Mouse (Mus musculus) testis, adult 2 months (tissue): ENCODE measurements at regions not wholly inside any gene's neighbourhood (a gene's known extent, or its start where the extent isn't known, plus 50 kb on each side); places are given as distances from the start of the nearest gene placed in this dataset.

Experiments
- H3K27ac ChIP-seq: fragments of 200-500 bp; 2 replicates; pipeline ENCODE4 v1.5.1; 2012; ENCODE audit warnings: low read depth, low read length; ENCODE audit not compliant: control insufficient read depth, insufficient read depth
- H3K27me3 ChIP-seq: fragments of 200-500 bp; 2 replicates; pipeline ENCODE4 v1.6.1; 2012; ENCODE audit warnings: mild to moderate bottlenecking, low read length, moderate library complexity; ENCODE audit not compliant: control insufficient read depth, insufficient read depth
- H3K36me3 ChIP-seq: fragments of 200-500 bp; 2 replicates; pipeline ENCODE4 v1.6.1; 2012; ENCODE audit warnings: mild to moderate bottlenecking, low read length; ENCODE audit not compliant: control insufficient read depth, insufficient read depth
- H3K4me1 ChIP-seq: fragments of 200-500 bp; 2 replicates; pipeline ENCODE4 v1.6.1; 2012; ENCODE audit warnings: low read length; ENCODE audit not compliant: control insufficient read depth, insufficient read depth
- H3K4me3 ChIP-seq: fragments of 200-500 bp; 2 replicates; pipeline ENCODE4 v1.5.1; 2012; ENCODE audit warnings: low read depth, mild to moderate bottlenecking, low read length, moderate library complexity, mixed read lengths; ENCODE audit not compliant: control insufficient read depth
- CTCF ChIP-seq: fragments of 200-500 bp; IDR thresholded peaks from 2 replicates; pipeline ENCODE4 v1.5.1; 2012; ENCODE audit warnings: low read depth, mild to moderate bottlenecking, inconsistent platforms, low read length, moderate library complexity; ENCODE audit not compliant: control insufficient read depth, insufficient read depth, insufficient replicate concordance
- POLR2A ChIP-seq: fragments of 200-500 bp; IDR thresholded peaks from 2 replicates; pipeline ENCODE4 v1.6.1; 2012; ENCODE audit warnings: low read depth, mild to moderate bottlenecking, inconsistent platforms, low read length, moderate library complexity; ENCODE audit not compliant: control insufficient read depth

DNA sequence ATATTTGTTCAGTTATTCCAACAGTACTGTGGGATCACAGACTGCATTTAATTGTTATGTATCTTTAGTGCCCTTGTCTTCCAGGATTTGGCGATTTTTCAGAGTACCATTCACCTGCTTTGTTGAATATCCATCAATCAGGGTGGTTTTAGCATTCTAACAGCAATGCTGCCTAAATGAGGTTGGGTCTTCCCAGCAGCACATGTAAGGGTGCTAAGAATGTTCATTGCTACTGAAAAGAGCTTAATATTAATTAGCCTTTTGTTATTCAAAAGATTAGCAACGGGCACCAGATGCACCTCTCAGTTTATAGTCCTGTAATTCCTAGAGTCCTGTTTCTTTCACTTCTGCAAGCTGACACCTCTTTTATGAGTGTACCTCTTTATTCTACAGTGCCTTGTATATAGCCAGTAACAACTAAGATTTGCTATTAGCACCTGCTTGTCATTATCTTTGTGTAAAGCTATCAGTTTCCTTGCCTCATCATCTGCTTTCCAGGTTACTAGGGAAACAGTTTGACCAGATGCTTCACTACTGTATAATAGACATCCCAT lies 326.3 kb upstream of the Tmc3 start:
- Histone ChIP-seq H3K27ac (no peak overlapping the region), H3K27me3 (no peaks in the 10 kb centered on the region), H3K4me3 (no peak overlapping the region), H3K36me3 (no peaks in the 10 kb centered on the region), H3K4me1 (no peaks in the 10 kb centered on the region)
- TF ChIP-seq POLR2A (no peak), CTCF (no peak)

DNA sequence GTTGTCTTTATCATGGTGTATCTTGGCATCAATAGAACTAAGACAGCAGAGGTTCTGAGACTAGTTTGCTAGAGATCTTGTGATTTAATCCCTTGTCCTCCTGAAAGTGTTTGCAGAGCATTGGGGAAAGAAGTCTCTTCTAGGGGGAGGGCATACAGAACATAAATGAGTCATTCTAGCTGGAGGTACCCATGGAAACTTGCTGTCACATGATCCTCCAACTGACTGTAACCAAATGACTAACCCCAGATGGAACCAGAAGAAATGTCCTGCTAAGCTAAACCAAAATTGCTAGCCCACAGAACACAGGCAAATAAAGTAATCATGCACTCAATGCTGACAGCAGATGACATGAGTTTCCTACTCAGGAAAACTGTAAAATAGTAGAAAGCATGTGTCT lies 323.2 kb upstream of the Tmc3 start:
- TF ChIP-seq POLR2A (no peak), CTCF (no peak)
- H3K4me3 ChIP-seq: no peak overlapping the region
- H3K27me3 ChIP-seq: no peaks in the 10 kb centered on the region
- H3K36me3 ChIP-seq: no peaks in the 10 kb centered on the region
- no peaks in the 10 kb centered on the region for H3K4me1 ChIP-seq
- no peak overlapping the region for H3K27ac ChIP-seq

DNA sequence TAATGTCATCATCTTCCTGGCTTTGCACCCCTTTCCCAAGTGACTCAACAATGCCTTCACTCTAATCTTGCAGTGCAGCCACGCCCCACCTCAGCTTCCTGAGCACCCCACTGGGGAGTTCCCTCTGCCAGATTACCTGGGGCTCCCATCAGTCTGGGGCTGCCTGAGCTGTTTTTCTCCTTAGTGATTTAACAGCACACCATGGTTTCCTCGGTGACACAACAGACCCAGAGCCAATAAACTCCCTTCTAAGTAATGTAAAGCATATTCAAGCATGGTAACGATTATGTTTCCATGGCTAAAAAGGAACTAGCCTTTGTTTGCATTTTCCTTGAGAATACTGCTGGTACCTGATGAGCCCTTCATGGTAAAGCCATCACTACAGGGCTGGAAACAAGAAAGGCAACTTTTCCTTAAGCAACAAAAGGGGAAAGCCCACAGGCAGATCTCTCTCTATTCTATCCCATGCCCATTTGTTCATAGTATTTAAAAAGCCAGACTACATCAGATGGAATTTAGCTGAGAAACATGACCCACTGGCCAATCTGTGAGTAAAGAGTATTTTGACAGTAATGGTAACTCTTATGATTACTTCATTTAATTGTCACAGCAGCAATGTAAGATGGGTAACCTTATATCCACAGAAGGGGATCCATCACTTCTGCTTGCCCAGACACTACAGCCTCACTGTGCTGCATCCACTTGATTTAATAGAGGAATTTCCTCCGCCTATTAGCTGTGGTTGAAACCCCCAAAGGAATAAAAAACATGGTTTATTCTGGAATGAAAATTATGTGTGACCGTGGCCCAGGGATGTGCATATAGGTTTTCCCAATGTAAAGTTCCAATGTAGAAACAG lies 294.6 kb upstream of the Tmc3 start:
- no peak for TF ChIP-seq CTCF
- Histone ChIP-seq H3K4me1 (no peaks in the 10 kb centered on the region), H3K27ac (no peak overlapping the region), H3K36me3 (no peaks in the 10 kb centered on the region), H3K4me3 (no peak overlapping the region), H3K27me3 (no peaks in the 10 kb centered on the region)

DNA sequence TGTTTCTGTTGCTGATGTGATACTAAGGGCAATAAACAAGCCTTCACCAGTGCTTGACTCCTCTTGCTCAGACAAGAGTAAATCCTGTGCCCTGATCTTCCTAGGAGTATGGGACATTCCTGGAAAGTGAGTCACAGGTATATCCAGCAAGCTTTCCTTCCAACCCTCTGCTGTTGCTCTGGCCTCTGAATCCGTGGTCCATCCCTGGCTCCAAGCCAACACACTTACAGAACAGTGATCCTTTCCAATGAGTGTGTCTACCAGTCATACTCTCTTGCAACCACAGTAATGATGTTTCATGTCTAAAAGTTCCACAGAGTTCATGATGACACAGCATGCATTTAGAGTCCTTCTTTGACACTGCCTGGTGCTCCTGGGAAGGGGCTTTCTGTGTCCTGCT lies 277.6 kb upstream of the Tmc3 start:
- no peak for TF ChIP-seq CTCF
- no peak for TF ChIP-seq POLR2A
- Histone ChIP-seq H3K4me1 (no peaks in the 10 kb centered on the region), H3K27ac (no peak overlapping the region), H3K27me3 (no peaks in the 10 kb centered on the region), H3K4me3 (no peak overlapping the region), H3K36me3 (no peaks in the 10 kb centered on the region)

DNA sequence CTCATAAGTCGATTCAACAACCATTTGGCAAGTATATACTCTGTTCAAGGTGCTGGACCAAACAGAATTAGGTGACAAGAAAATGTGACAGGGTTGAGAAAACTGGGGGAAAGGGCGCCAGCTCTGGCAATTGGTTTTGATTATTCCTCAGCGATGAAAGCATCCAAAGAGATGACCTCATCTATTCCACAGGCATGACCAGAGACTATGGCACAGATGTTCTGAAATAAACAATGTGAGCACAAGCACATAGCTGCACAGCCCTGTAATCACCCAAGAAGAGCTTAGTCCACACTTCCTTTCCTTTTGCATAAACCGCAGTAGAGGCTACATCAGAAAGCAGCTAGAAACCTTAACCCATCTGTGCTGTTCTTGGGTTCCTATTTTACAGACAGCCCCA lies 272.6 kb upstream of the Tmc3 start:
- Histone ChIP-seq H3K4me1 (no peaks in the 10 kb centered on the region), H3K36me3 (no peaks in the 10 kb centered on the region), H3K4me3 (no peak overlapping the region), H3K27me3 (no peaks in the 10 kb centered on the region), H3K27ac (no peak overlapping the region)
- TF ChIP-seq CTCF (no peak), POLR2A (no peak)

DNA sequence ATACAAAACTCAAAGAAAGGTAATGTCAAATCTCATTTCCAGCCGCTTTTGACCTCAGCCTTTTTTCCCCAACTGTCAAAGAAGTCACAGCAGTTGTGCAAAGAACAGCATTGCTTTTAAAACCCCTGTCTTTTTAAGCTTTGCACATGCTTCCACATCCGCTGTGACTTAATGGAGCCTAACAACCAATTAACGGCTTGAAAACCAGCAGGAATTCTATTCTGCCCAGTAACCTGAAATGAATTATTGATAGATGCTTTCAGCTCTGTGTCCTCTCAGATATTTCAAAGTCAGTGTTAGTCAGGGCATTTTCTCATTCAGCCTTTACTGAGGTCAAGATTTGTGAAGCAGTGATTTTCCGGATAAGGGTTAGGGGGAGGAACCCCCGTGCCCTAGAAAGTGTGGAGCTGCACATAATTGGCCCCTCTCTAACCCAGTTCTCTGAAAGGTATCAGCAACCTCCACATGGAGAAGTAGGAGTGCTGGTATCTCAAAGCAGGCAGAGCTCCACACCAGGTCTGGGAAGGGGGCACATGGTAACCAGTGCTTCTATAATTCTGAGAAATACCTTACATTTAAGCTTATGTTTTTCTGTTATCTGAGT lies 254.8 kb upstream of the Tmc3 start:
- H3K4me3 ChIP-seq: no peak overlapping the region
- no peaks in the 10 kb centered on the region for H3K36me3 ChIP-seq
- H3K27me3 ChIP-seq: no peaks in the 10 kb centered on the region
- no peak for TF ChIP-seq CTCF
- no peak for TF ChIP-seq POLR2A
- H3K27ac ChIP-seq: no peak overlapping the region
- H3K4me1 ChIP-seq: no peaks in the 10 kb centered on the region

DNA sequence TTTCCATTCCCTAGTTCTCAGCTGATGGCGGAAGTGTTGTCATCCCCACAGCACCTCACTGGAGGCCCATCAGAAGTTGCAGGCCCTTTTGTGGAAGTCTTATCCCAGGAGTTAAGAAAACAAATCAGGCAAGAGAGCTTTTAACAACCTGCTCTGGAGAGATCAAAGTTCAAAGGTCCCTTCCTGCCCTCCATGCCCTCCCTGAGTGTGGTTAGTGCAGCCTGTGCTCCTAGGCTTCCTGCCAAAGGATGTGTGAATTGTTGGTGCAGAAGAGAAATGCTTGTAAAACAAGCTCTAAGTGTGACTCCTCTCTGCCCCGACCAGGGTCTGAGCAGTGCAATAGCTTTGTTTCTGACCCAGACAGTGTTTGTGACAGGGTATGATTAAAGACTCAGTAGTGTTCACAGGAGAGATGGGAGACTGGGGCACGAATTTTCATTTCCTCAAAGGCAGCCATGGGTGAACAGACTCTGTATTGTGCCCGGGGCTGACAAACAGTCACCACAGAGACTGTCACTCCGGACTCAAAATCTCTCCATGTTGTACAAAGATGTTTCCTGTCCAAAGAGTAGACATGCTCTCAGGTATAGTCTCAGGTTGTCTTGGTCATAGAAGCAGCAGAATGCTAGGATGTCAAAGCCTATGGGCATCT lies 237.5 kb upstream of the Tmc3 start:
- TF ChIP-seq POLR2A (no peak), CTCF (no peak)
- Histone ChIP-seq H3K27ac (no peak overlapping the region), H3K27me3 (no peaks in the 10 kb centered on the region), H3K4me3 (no peak overlapping the region), H3K36me3 (no peaks in the 10 kb centered on the region), H3K4me1 (no peaks in the 10 kb centered on the region)
